ENCODE assay signal across 9 mouse cellular contexts in the genomic region with DNA sequence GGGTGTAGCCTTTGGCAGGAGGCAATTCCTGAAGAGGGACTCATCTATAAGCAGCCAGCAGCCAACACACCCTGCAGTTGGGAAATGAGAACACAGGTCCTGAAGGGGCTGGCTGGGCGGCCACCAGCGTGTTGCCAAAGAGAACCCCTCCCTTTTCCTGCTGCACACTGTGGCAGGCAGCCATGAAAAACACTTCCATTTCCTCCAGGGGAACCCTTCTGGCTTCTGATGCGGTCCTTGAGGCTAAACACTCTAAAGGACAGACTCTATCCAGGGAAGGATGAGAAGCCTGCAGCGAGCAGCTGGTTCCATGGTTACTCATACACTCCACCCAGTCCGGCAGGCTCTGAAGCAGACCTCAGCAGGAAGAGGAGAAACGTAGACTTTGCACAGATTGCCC.
DNase-seq lines count a peak whose midpoint lies in the region; ATAC-seq lines count a peak whose summit lies in the region.
"Had no signal": no experiment of that assay in that cellular context is flagged by ENCODE, and none has a peak within 500 bp of the region (broad histone marks: within the 10 kb centered on the region; RNA-seq: fewer than 3 reads in every experiment).

No protein-coding gene starts in this region.

- no peak overlapping the region for H3K4me3 ChIP-seq in limb, embryonic 12.5 days (replicated peaks)
- H3K4me3 ChIP-seq: erythroblast, embryonic 14.5 days had no signal

- H3K4me1 ChIP-seq in limb, embryonic 12.5 days (replicated peaks): peaks cover 11% of the 10 kb centered on the region; the same call in 1 of the 2 replicates

- ATAC-seq in frontal cortex, adult (ENCODE audit: low TSS enrichment): peak; percentile 73
- ATAC-seq in limb, embryonic 12.5 days (ENCODE audit: insufficient number of reproducible peaks, insufficient read depth, low FRiP score, low TSS enrichment, low read depth): peak; percentile 24; the same call in 1 of the 2 replicates

- intact Hi-C loops in heart, postnatal 36 days (cut with DNase I): loop anchor here (1.0 to 5.0 kb wide), 3 partner anchors 46 to 104 kb away; partner anchors contain the start of gene Rai14

- peak; percentile 8 for DNase-seq in embryo, embryonic 10 days (ENCODE audit: low spot score)
- DNase-seq in embryo, embryonic 11 days: no peak
- peak; percentile 84 for DNase-seq in MN1 (ENCODE audit: low spot score)
- peak; percentile 78 to 81 for DNase-seq in heart, postnatal 36 days
- DNase-seq in right cerebral cortex, postnatal 25 days: peak; percentile 48
- DNase-seq in thymus, postnatal 25 days: no peak

- no peaks in the 10 kb centered on the region for H3K27me3 ChIP-seq in limb, embryonic 12.5 days

- WGBS in limb, embryonic 12.5 days: 68% methylated on average over 6 of the region's 6 CpGs

- H3K27ac ChIP-seq in limb, embryonic 12.5 days: no peak overlapping the region

- H3K9ac ChIP-seq in limb, embryonic 12.5 days (replicated peaks): no peak overlapping the region

- H3K9me3 ChIP-seq in limb, embryonic 12.5 days: no peaks in the 10 kb centered on the region

- H3K36me3 ChIP-seq in limb, embryonic 12.5 days: no peaks in the 10 kb centered on the region

- no peak overlapping the region for H3K4me2 ChIP-seq in limb, embryonic 12.5 days

Comparison
In these comparisons a context has a peak if more than half of its experiments do, and no peak if none do; other contexts are left out.
1. DNase-seq: peak in embryo, embryonic 10 days (single experiment), MN1 (single experiment), heart, postnatal 36 days (2 of 2) and right cerebral cortex, postnatal 25 days (single experiment); none in embryo, embryonic 11 days (single experiment) and thymus, postnatal 25 days (single experiment).